ENCODE assay signal across 13 mouse cellular contexts in genomic region chr13:99780751-99781460, GRCm38 (mm10).
A peak's percentile ranks its signal among the peaks of the same experiment; 100 is the strongest.
DNase-seq lines count a peak whose midpoint lies in the region; ATAC-seq and TF ChIP-seq lines count a peak whose summit lies in the region.
"Had no signal": no experiment of that assay in that cellular context is flagged by ENCODE, and none has a peak within 500 bp of the region (broad histone marks: within the 10 kb centered on the region; RNA-seq: fewer than 3 reads in every experiment).

No protein-coding gene starts in this region.

- H3K4me1 ChIP-seq in testis, adult 2 months (ENCODE audit: control insufficient read depth, insufficient read depth, low read length) = peaks cover 2% of the 10 kb centered on the region; the same call in 1 of the 2 replicates
- peaks cover 31% of the 10 kb centered on the region for H3K4me1 ChIP-seq in hindbrain, embryonic 10.5 days (replicated peaks)

- peak; percentile 43 for ATAC-seq in megakaryocyte, adult 5-6 weeks (ENCODE audit: poor library complexity, severe bottlenecking)

- TF ChIP-seq CTCF in testis, adult 2 months (IDR thresholded peaks at IDR 0.05; ENCODE audit: control insufficient read depth, insufficient read depth, insufficient replicate concordance, low read depth, low read length) = no peak

- H3K9me3 ChIP-seq in hindbrain, embryonic 10.5 days = no peaks in the 10 kb centered on the region

- WGBS in hindbrain, embryonic 10.5 days = 24% methylated on average over 16 of the region's 16 CpGs

- no peak for DNase-seq in testis, postnatal 14 days (ENCODE audit: low spot score)
- DNase-seq in hindbrain, embryonic 10.5 days (ENCODE audit: low spot score) = peak; percentile 57
- DNase-seq in testis, postnatal 10 days (ENCODE audit: low spot score) = peak; percentile 38
- no peak for DNase-seq in thymus, postnatal 4 days
- DNase-seq in c-Kit-positive CD71-positive TER-119-positive erythroid progenitor cells, embryonic 14.5 days (ENCODE audit: low spot score) = no peak
- DNase-seq in Muller cell, postnatal 12 days (ENCODE audit: inconsistent ontology term) = no peak
- DNase-seq: cerebellum, adult 9-11 months; heart, postnatal 4 days; lung, adult 2 months; spleen, adult 18-20 months had no signal

- H3K36me3 ChIP-seq in testis, adult 2 months (ENCODE audit: control insufficient read depth, insufficient read depth, low read length) = no peaks in the 10 kb centered on the region
- no peaks in the 10 kb centered on the region for H3K36me3 ChIP-seq in hindbrain, embryonic 10.5 days

- H3K27me3 ChIP-seq in testis, adult 2 months (ENCODE audit: control insufficient read depth, insufficient read depth, low read length) = no peaks in the 10 kb centered on the region
- H3K27me3 ChIP-seq in hindbrain, embryonic 10.5 days (ENCODE audit: insufficient read depth, poor library complexity, severe bottlenecking) = no peaks in the 10 kb centered on the region

- peak overlapping the region; percentile 50 for H3K4me3 ChIP-seq in testis, adult 2 months (ENCODE audit: control insufficient read depth, low read depth, low read length)
- no peak overlapping the region for H3K4me3 ChIP-seq in hindbrain, embryonic 10.5 days
- H3K4me3 ChIP-seq: myocyte had no signal

- H3K27ac ChIP-seq in testis, adult 2 months (ENCODE audit: control insufficient read depth, insufficient read depth, low read depth, low read length) = no peak overlapping the region
- peak overlapping the region; percentile 73 for H3K27ac ChIP-seq in hindbrain, embryonic 10.5 days

- TF ChIP-seq POLR2A in testis, adult 2 months (IDR thresholded peaks at IDR 0.05; ENCODE audit: control insufficient read depth, low read depth, low read length) = no peak

Comparison
In these comparisons a context has a peak if more than half of its experiments do, and no peak if none do; other contexts are left out.
1. DNase-seq: peak in hindbrain, embryonic 10.5 days (single experiment) and testis, postnatal 10 days (single experiment); none in testis, postnatal 14 days (single experiment), thymus, postnatal 4 days (single experiment), c-Kit-positive CD71-positive TER-119-positive erythroid progenitor cells, embryonic 14.5 days (single experiment) and Muller cell, postnatal 12 days (single experiment).